Mouse (Mus musculus) midbrain, embryonic 15.5 days (tissue): ENCODE results near the gene Npc1l1. TPM values are rescaled to one million over a fixed set of nuclear protein-coding genes. Genes with fewer than 3 reads are reported as not detected.

Source experiments
- ATAC-seq: fragments of 200-750 bp; cut with Nextera tagmentation; replicated peaks from 2 replicates; pipeline ENCODE4 v1.8.0; 2017; ENCODE audit warnings: moderate TSS enrichment
- H3K27ac ChIP-seq: fragments of 300-500 bp; sonication (generic); 2 replicates; pipeline ENCODE4 v1.5.1; 2015; ENCODE audit warnings: mild to moderate bottlenecking, inconsistent platforms
- H3K27me3 ChIP-seq: fragments of 300-500 bp; sonication (generic); replicated peaks from 2 replicates; pipeline ENCODE4 v1.6.1; 2015; ENCODE audit warnings: inconsistent platforms
- H3K36me3 ChIP-seq: fragments of 300-500 bp; sonication (generic); replicated peaks from 2 replicates; pipeline ENCODE4 v1.6.1; 2015; ENCODE audit warnings: inconsistent platforms
- H3K4me1 ChIP-seq: fragments of 300-500 bp; sonication (generic); 2 replicates; pipeline ENCODE4 v1.6.1; 2015; ENCODE audit warnings: inconsistent platforms
- H3K4me2 ChIP-seq: fragments of 300-500 bp; sonication (generic); 2 replicates; pipeline ENCODE4 v1.6.1; 2015; ENCODE audit warnings: inconsistent platforms, mild to moderate bottlenecking, moderate library complexity
- H3K4me3 ChIP-seq: fragments of 300-500 bp; sonication (generic); 2 replicates; pipeline ENCODE4 v1.5.1; 2015; ENCODE audit warnings: mild to moderate bottlenecking, inconsistent platforms
- H3K9ac ChIP-seq: fragments of 300-500 bp; sonication (generic); 2 replicates; pipeline ENCODE4 v1.6.1; 2015; ENCODE audit warnings: mild to moderate bottlenecking, inconsistent platforms
- H3K9me3 ChIP-seq: fragments of 300-500 bp; sonication (generic); 2 replicates; pipeline ENCODE4 v1.6.1; 2016; ENCODE audit warnings: inconsistent platforms
- WGBS: fragments of 180-500 bp; shearing (Covaris S2); methylation state at CpG from one replicate; pipeline ENCODE4 v1.1.7; 2015; ENCODE audit warnings: mixed read lengths; 5-methylcytosine and 5-hydroxymethylcytosine counted together
- polyA plus RNA-seq: library from polyadenylated mRNA; unstranded; fragments of >200 nt; fragmentation: Nextera tagmentation; extraction: Ambion mirVana; gene quantifications from 2 replicates; pipeline ENCODE4 v1.2.1, GENCODE M21; 2015

Npc1l1 gene
- polyA plus RNA-seq, 1 experiment from 2014 or later, result 0.08 TPM

DNA sequence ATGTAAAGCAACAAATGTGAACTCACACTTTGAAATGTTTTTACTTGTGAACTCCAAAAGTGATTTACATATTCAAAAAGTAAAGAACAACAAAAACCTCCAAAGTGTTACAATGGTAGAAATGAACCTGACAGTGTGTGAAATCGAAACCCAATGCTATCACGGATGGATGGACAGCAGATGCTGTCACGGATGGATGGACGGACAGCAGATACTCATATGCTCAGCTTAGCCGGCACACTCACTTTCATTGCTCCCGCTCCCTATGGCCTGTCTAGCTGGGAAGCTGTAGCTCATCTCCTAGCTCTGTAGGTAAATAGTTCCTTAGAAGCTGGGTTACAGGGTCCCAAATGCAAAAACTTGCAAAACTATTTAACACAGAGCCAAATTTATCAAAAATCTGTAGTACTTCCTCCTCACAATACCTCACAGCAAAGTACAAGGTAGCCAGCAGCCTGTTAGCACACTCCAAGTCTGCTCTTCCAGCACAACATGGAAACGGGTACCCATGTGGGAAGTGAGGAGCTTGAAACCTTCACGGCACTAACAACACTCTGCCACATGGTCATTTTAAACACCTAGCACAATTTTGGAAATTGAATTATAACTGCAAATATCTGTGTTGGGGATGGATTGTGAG is 52.0 kb downstream of the Npc1l1 start:
- Histone ChIP-seq H3K4me1 (peaks cover 12% of the 10 kb centered on the region), H3K36me3 (no peaks in the 10 kb centered on the region), H3K27ac (no peak overlapping the region), H3K4me3 (no peak overlapping the region), H3K27me3 (no peaks in the 10 kb centered on the region), H3K9ac (no peak overlapping the region), H3K9me3 (no peaks in the 10 kb centered on the region), H3K4me2 (no peak overlapping the region)
- WGBS, result 36% methylated on average over 8 of the region's 8 CpGs
- no peak for ATAC-seq

- no peak for ATAC-seq
- H3K4me3 ChIP-seq, result no peak overlapping the region
- no peaks in the 10 kb centered on the region for H3K27me3 ChIP-seq
- H3K9me3 ChIP-seq, result no peaks in the 10 kb centered on the region
- H3K27ac ChIP-seq, result no peak overlapping the region
- no peak overlapping the region for H3K9ac ChIP-seq
- H3K4me2 ChIP-seq, result no peak overlapping the region
- peaks cover 9% of the 10 kb centered on the region for H3K4me1 ChIP-seq
- WGBS, result 84% methylated on average over 1 of the region's 1 CpGs
- no peaks in the 10 kb centered on the region for H3K36me3 ChIP-seq
These were observed 54.4 kb downstream of the Npc1l1 start for GRCm38 (mm10) chr11:6175506-6175905.

GRCm38 (mm10) chr11:6174719-6175118 is 55.2 kb downstream of the Npc1l1 start:
- no peak for ATAC-seq
- Histone ChIP-seq H3K9me3 (no peaks in the 10 kb centered on the region), H3K27ac (no peak overlapping the region), H3K36me3 (no peaks in the 10 kb centered on the region), H3K4me3 (no peak overlapping the region), H3K4me2 (no peak overlapping the region), H3K9ac (no peak overlapping the region), H3K4me1 (peaks cover 9% of the 10 kb centered on the region), H3K27me3 (no peaks in the 10 kb centered on the region)
- 79% methylated on average over 7 of the region's 7 CpGs for WGBS

GRCm38 (mm10) chr11:6169041-6169663 is 60.8 kb downstream of the Npc1l1 start:
- Histone ChIP-seq H3K4me3 (no peak overlapping the region), H3K36me3 (no peaks in the 10 kb centered on the region), H3K27me3 (no peaks in the 10 kb centered on the region), H3K4me1 (no peaks in the 10 kb centered on the region), H3K9ac (no peak overlapping the region), H3K27ac (no peak overlapping the region), H3K4me2 (no peak overlapping the region), H3K9me3 (no peaks in the 10 kb centered on the region)
- ATAC-seq, result no peak
- WGBS, result 82% methylated on average over 2 of the region's 2 CpGs

- ATAC-seq, result no peak
These were observed 63.6 kb downstream of the Npc1l1 start for GRCm38 (mm10) chr11:6166351-6166750.

DNA sequence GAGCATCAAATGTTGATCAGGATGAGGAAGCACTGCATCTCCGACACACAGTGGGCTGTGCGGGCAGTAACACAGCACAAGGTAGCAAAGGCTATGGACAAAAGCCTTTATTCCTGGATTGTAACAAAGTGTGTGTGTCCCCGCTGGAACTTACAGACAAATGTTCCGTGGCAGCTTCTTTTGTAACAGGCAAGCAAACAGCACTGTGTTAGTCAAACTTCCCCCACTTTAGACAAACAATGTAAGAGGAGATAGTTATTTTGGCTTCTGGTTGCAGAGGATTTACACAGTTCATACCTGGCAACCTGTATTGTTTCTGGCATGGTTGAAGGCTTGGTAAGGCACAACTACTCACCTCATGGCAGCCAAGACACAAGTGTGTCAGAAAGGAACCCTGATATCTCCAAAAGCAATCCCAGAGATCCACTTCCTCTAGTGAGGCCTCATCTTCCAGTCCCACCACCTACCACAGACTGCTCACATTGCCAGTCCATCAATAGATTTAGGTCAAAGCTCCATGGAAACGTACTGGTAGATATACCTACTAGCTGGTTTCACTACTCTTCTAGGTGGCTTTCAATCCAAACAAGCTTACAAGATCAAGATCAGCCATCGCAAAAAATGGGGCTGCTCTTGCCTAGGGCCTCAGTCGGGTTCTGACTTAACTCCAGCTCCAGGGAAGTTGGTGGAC is 64.4 kb downstream of the Npc1l1 start:
- H3K27ac ChIP-seq, result no peak overlapping the region
- no peaks in the 10 kb centered on the region for H3K27me3 ChIP-seq
- H3K9me3 ChIP-seq, result no peaks in the 10 kb centered on the region
- 94% methylated on average over 7 of the region's 7 CpGs for WGBS
- H3K36me3 ChIP-seq, result no peaks in the 10 kb centered on the region
- peaks cover 2% of the 10 kb centered on the region; the same call in 1 of the 2 replicates for H3K4me1 ChIP-seq
- no peak overlapping the region for H3K4me2 ChIP-seq
- no peak for ATAC-seq
- no peak overlapping the region for H3K9ac ChIP-seq
- H3K4me3 ChIP-seq, result no peak overlapping the region

More at GRCm38 (mm10) chr11:6166351-6166750, 63.6 kb downstream of the Npc1l1 start:
- Histone ChIP-seq H3K36me3 (no peaks in the 10 kb centered on the region), H3K4me3 (no peak overlapping the region), H3K4me2 (no peak overlapping the region), H3K4me1 (no peaks in the 10 kb centered on the region), H3K9me3 (no peaks in the 10 kb centered on the region), H3K9ac (no peak overlapping the region), H3K27ac (no peak overlapping the region), H3K27me3 (no peaks in the 10 kb centered on the region)
- 88% methylated on average over 12 of the region's 12 CpGs for WGBS

- ATAC-seq, result no peak
- Histone ChIP-seq H3K9ac (no peak overlapping the region), H3K4me3 (no peak overlapping the region), H3K27ac (no peak overlapping the region), H3K9me3 (no peaks in the 10 kb centered on the region), H3K4me1 (peaks cover 8% of the 10 kb centered on the region; the same call in 1 of the 2 replicates), H3K27me3 (no peaks in the 10 kb centered on the region), H3K4me2 (no peak overlapping the region), H3K36me3 (no peaks in the 10 kb centered on the region)
- WGBS, result 94% methylated on average over 7 of the region's 7 CpGs
These were observed 65.2 kb downstream of the Npc1l1 start for GRCm38 (mm10) chr11:6164781-6165180.

- peaks cover 8% of the 10 kb centered on the region; the same call in 1 of the 2 replicates for H3K4me1 ChIP-seq
- no peak overlapping the region for H3K4me2 ChIP-seq
- no peaks in the 10 kb centered on the region for H3K27me3 ChIP-seq
- H3K9ac ChIP-seq, result no peak overlapping the region
- ATAC-seq, result no peak
- H3K4me3 ChIP-seq, result no peak overlapping the region
- no peaks in the 10 kb centered on the region for H3K9me3 ChIP-seq
- H3K36me3 ChIP-seq, result no peaks in the 10 kb centered on the region
- no peak overlapping the region for H3K27ac ChIP-seq
- 90% methylated on average over 12 of the region's 12 CpGs for WGBS
These were observed 66.2 kb downstream of the Npc1l1 start for GRCm38 (mm10) chr11:6163706-6164105.

DNA sequence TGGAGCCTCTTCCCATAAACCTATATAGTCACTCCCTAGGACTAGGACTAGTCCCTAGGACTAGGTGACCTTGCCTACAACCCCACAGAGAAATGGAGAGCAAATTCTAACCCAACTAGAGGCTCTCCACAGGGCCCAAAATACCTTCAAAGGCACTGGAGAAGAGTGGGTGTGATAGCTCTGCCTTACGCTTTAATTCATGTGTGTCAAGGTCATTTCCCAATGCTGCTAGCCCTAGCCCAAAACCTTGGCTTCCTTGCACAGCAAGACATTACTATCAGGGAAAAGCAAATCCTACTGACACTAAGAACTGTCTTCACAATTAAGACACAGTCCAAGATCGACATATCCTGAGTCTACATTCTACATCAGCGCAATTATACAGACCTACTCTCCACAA is 66.9 kb downstream of the Npc1l1 start:
- WGBS, result 96% methylated on average over 3 of the region's 3 CpGs
- no peak overlapping the region for H3K4me2 ChIP-seq
- H3K27ac ChIP-seq, result no peak overlapping the region
- ATAC-seq, result no peak
- peaks cover 8% of the 10 kb centered on the region; the same call in 1 of the 2 replicates for H3K4me1 ChIP-seq
- no peaks in the 10 kb centered on the region for H3K36me3 ChIP-seq
- H3K4me3 ChIP-seq, result no peak overlapping the region
- H3K9me3 ChIP-seq, result no peaks in the 10 kb centered on the region
- H3K9ac ChIP-seq, result no peak overlapping the region
- H3K27me3 ChIP-seq, result no peaks in the 10 kb centered on the region

GRCm38 (mm10) chr11:6161549-6161948 is 68.4 kb downstream of the Npc1l1 start:
- no peak for ATAC-seq
- H3K4me2 ChIP-seq, result no peak overlapping the region
- H3K36me3 ChIP-seq, result no peaks in the 10 kb centered on the region
- no peak overlapping the region for H3K27ac ChIP-seq
- H3K4me3 ChIP-seq, result no peak overlapping the region
- no peaks in the 10 kb centered on the region for H3K27me3 ChIP-seq
- H3K4me1 ChIP-seq, result peaks cover 8% of the 10 kb centered on the region; the same call in 1 of the 2 replicates
- H3K9ac ChIP-seq, result no peak overlapping the region
- no peaks in the 10 kb centered on the region for H3K9me3 ChIP-seq
